Mouse (Mus musculus) cerebellum, adult 9-10 months (tissue): ENCODE measurements at regions not wholly inside any gene's neighbourhood (a gene's known extent, or its start where the extent isn't known, plus 50 kb on each side); places are given as distances from the start of the nearest gene placed in this dataset.

ENCODE experiments used
- DNase-seq: peaks from one replicate; pipeline ENCODE4 v3.0.0; 2022

GRCm38 (mm10) chr16:51315608-51316007, 715.4 kb upstream of the Cblb start:
- DNase-seq, result peak; percentile 57

- DNase-seq, result no peak
Observed at GRCm38 (mm10) chr16:51332262-51332661, 698.8 kb upstream of the Cblb start.

GRCm38 (mm10) chr16:51334972-51335371, 696.1 kb upstream of the Cblb start:
- no peak for DNase-seq

GRCm38 (mm10) chr16:51347120-51347519, 683.9 kb upstream of the Cblb start:
- DNase-seq, result no peak

- DNase-seq, result no peak
Observed at GRCm38 (mm10) chr16:51352151-51352550, 678.9 kb upstream of the Cblb start.

- DNase-seq, result no peak
Observed at GRCm38 (mm10) chr16:51353791-51354190, 677.2 kb upstream of the Cblb start.

- no peak for DNase-seq
Observed at GRCm38 (mm10) chr16:51370070-51370469, 661.0 kb upstream of the Cblb start.

GRCm38 (mm10) chr16:51386456-51386855, 644.6 kb upstream of the Cblb start:
- no peak for DNase-seq

GRCm38 (mm10) chr16:51387498-51387897, 643.5 kb upstream of the Cblb start:
- DNase-seq, result no peak

GRCm38 (mm10) chr16:51393871-51394270, 637.2 kb upstream of the Cblb start:
- no peak for DNase-seq
